Mouse (Mus musculus): Measurements from ENCODE around the gene Stx6.

Stx6 gene

GRCm38 (mm10) chr1:155205822-155206660 is 47.5 kb downstream of the Stx6 start:
- no peak for DNase-seq (ENCODE audit: extremely low spot score)

GRCm38 (mm10) chr1:155207859-155208258 is 49.3 kb downstream of the Stx6 start:
- no peak for DNase-seq (ENCODE audit: extremely low spot score)

- no peak for DNase-seq (ENCODE audit: extremely low spot score)
These were observed 51.7 kb downstream of the Stx6 start for GRCm38 (mm10) chr1:155210011-155210763.

- DNase-seq (ENCODE audit: extremely low spot score), result peak; percentile 37
These were observed 52.5 kb downstream of the Stx6 start for GRCm38 (mm10) chr1:155211017-155211416.

GRCm38 (mm10) chr1:155212081-155212480 is 53.6 kb downstream of the Stx6 start:
- DNase-seq (ENCODE audit: extremely low spot score), result no peak

GRCm38 (mm10) chr1:155212493-155212892 is 54.0 kb downstream of the Stx6 start:
- DNase-seq (ENCODE audit: extremely low spot score), result peak; percentile 79

GRCm38 (mm10) chr1:155212936-155213774 is 54.6 kb downstream of the Stx6 start:
- peak; percentile 71 for DNase-seq (ENCODE audit: extremely low spot score)

GRCm38 (mm10) chr1:155213912-155214311 is 55.4 kb downstream of the Stx6 start:
- DNase-seq (ENCODE audit: extremely low spot score), result no peak

GRCm38 (mm10) chr1:155215066-155215764 is 56.7 kb downstream of the Stx6 start:
- DNase-seq (ENCODE audit: extremely low spot score), result no peak

- DNase-seq (ENCODE audit: extremely low spot score), result no peak
These were observed 57.8 kb downstream of the Stx6 start for GRCm38 (mm10) chr1:155216313-155216712.

- DNase-seq (ENCODE audit: extremely low spot score), result no peak
These were observed 58.3 kb downstream of the Stx6 start for GRCm38 (mm10) chr1:155216844-155217243.

- DNase-seq (ENCODE audit: extremely low spot score), result peak; percentile 66
These were observed 59.5 kb downstream of the Stx6 start for GRCm38 (mm10) chr1:155217865-155218541.

GRCm38 (mm10) chr1:155218924-155219323 is 60.4 kb downstream of the Stx6 start:
- DNase-seq (ENCODE audit: extremely low spot score), result no peak

GRCm38 (mm10) chr1:155222101-155222669 is 63.7 kb downstream of the Stx6 start:
- no peak for DNase-seq (ENCODE audit: extremely low spot score)

GRCm38 (mm10) chr1:155223036-155223435 is 64.5 kb downstream of the Stx6 start:
- DNase-seq (ENCODE audit: extremely low spot score), result no peak

GRCm38 (mm10) chr1:155223849-155224554 is 65.5 kb downstream of the Stx6 start:
- peak; percentile 81 for DNase-seq (ENCODE audit: extremely low spot score)

- DNase-seq (ENCODE audit: extremely low spot score), result peak; percentile 60
These were observed 71.2 kb downstream of the Stx6 start for GRCm38 (mm10) chr1:155229464-155230411.

- DNase-seq (ENCODE audit: extremely low spot score), result no peak
These were observed 73.9 kb downstream of the Stx6 start for GRCm38 (mm10) chr1:155232385-155232784.

GRCm38 (mm10) chr1:155232786-155233185 is 74.3 kb downstream of the Stx6 start:
- DNase-seq (ENCODE audit: extremely low spot score), result no peak

Data from embryo, embryonic 9.5 days (tissue).